Comparison of ENCODE assay signal across 21 mouse cellular contexts in the genomic region with DNA sequence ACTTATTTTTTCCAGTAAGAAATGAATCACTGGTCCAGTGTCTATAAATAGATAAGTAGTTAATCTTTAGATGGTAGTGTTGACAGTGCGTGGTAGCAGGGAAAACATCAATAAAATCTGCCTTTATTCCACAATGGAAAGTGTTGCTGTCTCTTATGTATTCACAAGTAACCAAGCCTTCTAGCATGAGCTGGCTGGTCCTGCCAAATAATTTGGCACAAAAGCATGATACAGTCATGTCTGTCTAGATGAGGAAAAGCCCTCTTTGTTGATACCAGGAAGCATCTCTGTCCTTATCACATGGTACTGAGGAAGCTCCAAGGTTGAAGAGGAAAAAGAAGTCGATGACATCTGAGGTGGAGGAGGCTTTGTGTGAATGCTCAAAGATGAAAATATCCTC.
"Had no signal": no experiment of that assay in that cellular context is flagged by ENCODE, and none has a peak within 500 bp of the region (broad histone marks: within the 10 kb centered on the region; RNA-seq: fewer than 3 reads in every experiment).

No protein-coding gene starts in this region.

- H3K9me3 ChIP-seq: liver, embryonic 13.5 days; megakaryocyte, embryonic 14.5 days; midbrain, embryonic 10.5 days; midbrain, embryonic 13.5 days; neural tube, embryonic 13.5 days; stomach, embryonic 15.5 days had no signal

- H3K4me1 ChIP-seq: liver, embryonic 13.5 days; megakaryocyte, embryonic 14.5 days; midbrain, embryonic 10.5 days; midbrain, embryonic 13.5 days; neural tube, embryonic 13.5 days; stomach, embryonic 15.5 days had no signal

- H3K4me2 ChIP-seq: liver, embryonic 13.5 days; lung, embryonic 14.5 days; midbrain, embryonic 13.5 days; neural tube, embryonic 13.5 days; stomach, embryonic 15.5 days had no signal

- H3K9ac ChIP-seq: liver, embryonic 13.5 days; lung, embryonic 14.5 days; midbrain, embryonic 13.5 days; neural tube, embryonic 13.5 days; stomach, embryonic 15.5 days had no signal

- H3K4me3 ChIP-seq: layer of hippocampus, adult 2 months; left cerebral cortex, adult 2 months; liver, embryonic 13.5 days; megakaryocyte, embryonic 14.5 days; midbrain, embryonic 10.5 days; midbrain, embryonic 13.5 days; myocyte; neural tube, embryonic 13.5 days; stomach, embryonic 15.5 days had no signal

- H3K36me3 ChIP-seq: liver, embryonic 13.5 days; midbrain, embryonic 10.5 days; midbrain, embryonic 13.5 days; neural tube, embryonic 13.5 days; stomach, embryonic 15.5 days had no signal

- H3K27me3 ChIP-seq: liver, embryonic 13.5 days; megakaryocyte, embryonic 14.5 days; midbrain, embryonic 13.5 days; neural tube, embryonic 13.5 days; stomach, embryonic 15.5 days had no signal

- H3K27ac ChIP-seq: hindbrain, postnatal 0 days; layer of hippocampus, adult 2 months; left cerebral cortex, adult 2 months; liver, embryonic 13.5 days; midbrain, embryonic 10.5 days; midbrain, embryonic 13.5 days; neural tube, embryonic 13.5 days; stomach, embryonic 15.5 days had no signal

- ATAC-seq: hindbrain, postnatal 0 days; inflammation-experienced regulatory T-cells, adult 6 months; intestine, embryonic 16.5 days; lung, postnatal 0 days; midbrain, embryonic 13.5 days; midbrain, embryonic 16.5 days had no signal

- DNase-seq: layer of hippocampus, postnatal 36 days; liver, embryonic 13.5 days; lung, embryonic 14.5 days; lung, postnatal 36 days; retina, postnatal 1 day; right cerebral cortex, postnatal 25 days; spleen, adult 18-20 months; thymus, postnatal 25 days had no signal
